Mouse (Mus musculus): ENCODE data around the gene 4930451I11Rik. TPM values are rescaled to one million over a fixed set of nuclear protein-coding genes. Genes with fewer than 3 reads are reported as not detected.

The 4930451I11Rik gene
- polyA plus RNA-seq, 1 experiment from 2014 or later, result not detected

- no peaks in the 10 kb centered on the region for H3K9me3 ChIP-seq (replicated peaks; ENCODE audit: control insufficient read depth, low read length, poor library complexity, severe bottlenecking)
- peak; percentile 23; the same call in 1 of the 2 replicates for ATAC-seq
- peak overlapping the region; percentile 78 for H3K4me3 ChIP-seq (ENCODE audit: low read depth, low read length)
- peaks cover 32% of the 10 kb centered on the region for H3K4me1 ChIP-seq (ENCODE audit: control insufficient read depth, insufficient read depth, low read length)
- peak overlapping the region; percentile 94 for H3K27ac ChIP-seq (ENCODE audit: low read length)
- peak overlapping the region; percentile 82 for H3K4me2 ChIP-seq (ENCODE audit: low read length)
- no peaks in the 10 kb centered on the region for H3K27me3 ChIP-seq (ENCODE audit: control insufficient read depth, insufficient read depth, low read depth, low read length)
- peak overlapping the region; percentile 96 for H3K9ac ChIP-seq (ENCODE audit: low read depth, low read length)
- 5% methylated on average over 10 of the region's 10 CpGs for WGBS
- no peaks in the 10 kb centered on the region; the same call in 1 of the 2 replicates for H3K36me3 ChIP-seq (ENCODE audit: control insufficient read depth, insufficient read depth, low read length)
Observed at GRCm38 (mm10) chr7:126823940-126824339, 7.5 kb downstream of the 4930451I11Rik start.

- Histone ChIP-seq H3K27me3 (ENCODE audit: control insufficient read depth, insufficient read depth, low read depth, low read length) (no peaks in the 10 kb centered on the region), H3K4me2 (ENCODE audit: low read length) (peak overlapping the region; percentile 82), H3K4me1 (ENCODE audit: control insufficient read depth, insufficient read depth, low read length) (peaks cover 32% of the 10 kb centered on the region), H3K36me3 (ENCODE audit: control insufficient read depth, insufficient read depth, low read length) (no peaks in the 10 kb centered on the region), H3K9ac (ENCODE audit: low read depth, low read length) (peak overlapping the region; percentile 96), H3K4me3 (ENCODE audit: low read depth, low read length) (peak overlapping the region; percentile 78), H3K27ac (ENCODE audit: low read length) (peak overlapping the region; percentile 94), H3K9me3 (replicated peaks; ENCODE audit: control insufficient read depth, low read length, poor library complexity, severe bottlenecking) (no peaks in the 10 kb centered on the region)
- peak; percentile 84 for ATAC-seq
- under 1% methylated on average over 11 of the region's 19 CpGs for WGBS
Observed at GRCm38 (mm10) chr7:126823202-126823711, 8.2 kb downstream of the 4930451I11Rik start.

GRCm38 (mm10) chr7:126822741-126823140 lies 8.7 kb downstream of the 4930451I11Rik start:
- Histone ChIP-seq H3K9ac (ENCODE audit: low read depth, low read length) (peak overlapping the region; percentile 96), H3K9me3 (replicated peaks; ENCODE audit: control insufficient read depth, low read length, poor library complexity, severe bottlenecking) (no peaks in the 10 kb centered on the region), H3K36me3 (ENCODE audit: control insufficient read depth, insufficient read depth, low read length) (no peaks in the 10 kb centered on the region), H3K4me1 (ENCODE audit: control insufficient read depth, insufficient read depth, low read length) (peaks cover 32% of the 10 kb centered on the region), H3K4me3 (ENCODE audit: low read depth, low read length) (peak overlapping the region; percentile 78), H3K27me3 (ENCODE audit: control insufficient read depth, insufficient read depth, low read depth, low read length) (no peaks in the 10 kb centered on the region), H3K4me2 (ENCODE audit: low read length) (peak overlapping the region; percentile 82), H3K27ac (ENCODE audit: low read length) (peak overlapping the region; percentile 94)
- WGBS, result 2% methylated on average over 9 of the region's 9 CpGs
- peak; percentile 40 for ATAC-seq

GRCm38 (mm10) chr7:126821835-126822511 lies 9.5 kb downstream of the 4930451I11Rik start:
- 26% methylated on average over 7 of the region's 7 CpGs for WGBS
- no peaks in the 10 kb centered on the region for H3K9me3 ChIP-seq (replicated peaks; ENCODE audit: control insufficient read depth, low read length, poor library complexity, severe bottlenecking)
- peaks cover 32% of the 10 kb centered on the region for H3K4me1 ChIP-seq (ENCODE audit: control insufficient read depth, insufficient read depth, low read length)
- no peaks in the 10 kb centered on the region for H3K36me3 ChIP-seq (ENCODE audit: control insufficient read depth, insufficient read depth, low read length)
- peak overlapping the region; percentile 82 for H3K4me2 ChIP-seq (ENCODE audit: low read length)
- no peaks in the 10 kb centered on the region for H3K27me3 ChIP-seq (ENCODE audit: control insufficient read depth, insufficient read depth, low read depth, low read length)
- H3K4me3 ChIP-seq (ENCODE audit: low read depth, low read length), result peak overlapping the region; percentile 78
- ATAC-seq, result no peak
- peak overlapping the region; percentile 94 for H3K27ac ChIP-seq (ENCODE audit: low read length)
- peak overlapping the region; percentile 96 for H3K9ac ChIP-seq (ENCODE audit: low read depth, low read length)

GRCm38 (mm10) chr7:126818818-126819217 lies 12.6 kb downstream of the 4930451I11Rik start:
- Histone ChIP-seq H3K27me3 (ENCODE audit: control insufficient read depth, insufficient read depth, low read depth, low read length) (no peaks in the 10 kb centered on the region), H3K4me3 (ENCODE audit: low read depth, low read length) (no peak overlapping the region), H3K27ac (ENCODE audit: low read length) (no peak overlapping the region), H3K36me3 (ENCODE audit: control insufficient read depth, insufficient read depth, low read length) (no peaks in the 10 kb centered on the region), H3K9ac (ENCODE audit: low read depth, low read length) (no peak overlapping the region), H3K4me1 (ENCODE audit: control insufficient read depth, insufficient read depth, low read length) (peaks cover 10% of the 10 kb centered on the region), H3K4me2 (ENCODE audit: low read length) (no peak overlapping the region), H3K9me3 (replicated peaks; ENCODE audit: control insufficient read depth, low read length, poor library complexity, severe bottlenecking) (no peaks in the 10 kb centered on the region)
- no peak for ATAC-seq
- 43% methylated on average over 1 of the region's 1 CpGs for WGBS

- H3K27me3 ChIP-seq (ENCODE audit: control insufficient read depth, insufficient read depth, low read depth, low read length), result no peaks in the 10 kb centered on the region
- 82% methylated on average over 7 of the region's 7 CpGs for WGBS
- H3K4me2 ChIP-seq (ENCODE audit: low read length), result no peak overlapping the region
- peaks cover 7% of the 10 kb centered on the region for H3K4me1 ChIP-seq (ENCODE audit: control insufficient read depth, insufficient read depth, low read length)
- H3K4me3 ChIP-seq (ENCODE audit: low read depth, low read length), result no peak overlapping the region
- no peaks in the 10 kb centered on the region for H3K9me3 ChIP-seq (replicated peaks; ENCODE audit: control insufficient read depth, low read length, poor library complexity, severe bottlenecking)
- H3K36me3 ChIP-seq (ENCODE audit: control insufficient read depth, insufficient read depth, low read length), result no peaks in the 10 kb centered on the region
- H3K27ac ChIP-seq (ENCODE audit: low read length), result no peak overlapping the region
- no peak for ATAC-seq
- H3K9ac ChIP-seq (ENCODE audit: low read depth, low read length), result no peak overlapping the region
Observed at GRCm38 (mm10) chr7:126817595-126817994, 13.8 kb downstream of the 4930451I11Rik start.

- Histone ChIP-seq H3K4me2 (ENCODE audit: low read length) (no peak overlapping the region), H3K9me3 (replicated peaks; ENCODE audit: control insufficient read depth, low read length, poor library complexity, severe bottlenecking) (no peaks in the 10 kb centered on the region), H3K4me3 (ENCODE audit: low read depth, low read length) (no peak overlapping the region), H3K27ac (ENCODE audit: low read length) (no peak overlapping the region), H3K36me3 (ENCODE audit: control insufficient read depth, insufficient read depth, low read length) (no peaks in the 10 kb centered on the region), H3K4me1 (ENCODE audit: control insufficient read depth, insufficient read depth, low read length) (no peaks in the 10 kb centered on the region), H3K9ac (ENCODE audit: low read depth, low read length) (no peak overlapping the region), H3K27me3 (ENCODE audit: control insufficient read depth, insufficient read depth, low read depth, low read length) (no peaks in the 10 kb centered on the region)
- 88% methylated on average over 8 of the region's 8 CpGs for WGBS
- no peak for ATAC-seq
Observed at GRCm38 (mm10) chr7:126816494-126816893, 14.9 kb downstream of the 4930451I11Rik start.

- Histone ChIP-seq H3K4me2 (ENCODE audit: low read length) (no peak overlapping the region), H3K4me1 (ENCODE audit: control insufficient read depth, insufficient read depth, low read length) (no peaks in the 10 kb centered on the region), H3K27me3 (ENCODE audit: control insufficient read depth, insufficient read depth, low read depth, low read length) (no peaks in the 10 kb centered on the region), H3K4me3 (ENCODE audit: low read depth, low read length) (no peak overlapping the region), H3K9ac (ENCODE audit: low read depth, low read length) (no peak overlapping the region), H3K9me3 (replicated peaks; ENCODE audit: control insufficient read depth, low read length, poor library complexity, severe bottlenecking) (no peaks in the 10 kb centered on the region), H3K36me3 (ENCODE audit: control insufficient read depth, insufficient read depth, low read length) (no peaks in the 10 kb centered on the region), H3K27ac (ENCODE audit: low read length) (no peak overlapping the region)
- ATAC-seq, result no peak
- 50% methylated on average over 8 of the region's 8 CpGs for WGBS
Observed at GRCm38 (mm10) chr7:126815726-126816222, 15.7 kb downstream of the 4930451I11Rik start.

GRCm38 (mm10) chr7:126809723-126810369 lies 21.6 kb downstream of the 4930451I11Rik start:
- H3K4me3 ChIP-seq (ENCODE audit: low read depth, low read length), result no peak overlapping the region; the same call in 1 of the 2 replicates
- no peaks in the 10 kb centered on the region for H3K27me3 ChIP-seq (ENCODE audit: control insufficient read depth, insufficient read depth, low read depth, low read length)
- no peak for ATAC-seq
- H3K36me3 ChIP-seq (ENCODE audit: control insufficient read depth, insufficient read depth, low read length), result no peaks in the 10 kb centered on the region
- no peak overlapping the region for H3K9ac ChIP-seq (ENCODE audit: low read depth, low read length)
- H3K4me2 ChIP-seq (ENCODE audit: low read length), result peak overlapping the region; percentile 89; the same call in 1 of the 2 replicates
- no peaks in the 10 kb centered on the region for H3K9me3 ChIP-seq (replicated peaks; ENCODE audit: control insufficient read depth, low read length, poor library complexity, severe bottlenecking)
- H3K4me1 ChIP-seq (ENCODE audit: control insufficient read depth, insufficient read depth, low read length), result peaks cover 15% of the 10 kb centered on the region
- WGBS, result 76% methylated on average over 5 of the region's 5 CpGs
- no peak overlapping the region for H3K27ac ChIP-seq (ENCODE audit: low read length)

Measured in midbrain, embryonic 16.5 days (tissue).